Mouse (Mus musculus) large intestine, adult 2 months (tissue): Measurements from ENCODE around the gene Nr1d2. TPM values are rescaled to one million over a fixed set of nuclear protein-coding genes. Genes with fewer than 3 reads are reported as not detected.
"Not testable (repeated sequence)": the region's sequence is repeated elsewhere in the genome, so short reads cannot be mapped to it uniquely, and the experiment has no call there.

Source experiments
- DNase-seq: peaks from one replicate; pipeline ENCODE4 v3.0.0-alpha.2; 2012; ENCODE audit warnings: low read depth, low spot score
- WGBS: fragments of 180-500 bp; shearing (Covaris S2); methylation state at CpG from one replicate; pipeline ENCODE4 v1.1.7; 2018; 5-methylcytosine and 5-hydroxymethylcytosine counted together
- polyA plus RNA-seq: library from polyadenylated mRNA; depleted of rRNA; stranded (reverse); fragments of >200 nt; gene quantifications from 2 replicates; pipeline ENCODE4 v1.2.3, GENCODE M21; 2012; rRNA removed

Gene Nr1d2
- polyA plus RNA-seq, 1 experiment = 2.0 TPM

DNA sequence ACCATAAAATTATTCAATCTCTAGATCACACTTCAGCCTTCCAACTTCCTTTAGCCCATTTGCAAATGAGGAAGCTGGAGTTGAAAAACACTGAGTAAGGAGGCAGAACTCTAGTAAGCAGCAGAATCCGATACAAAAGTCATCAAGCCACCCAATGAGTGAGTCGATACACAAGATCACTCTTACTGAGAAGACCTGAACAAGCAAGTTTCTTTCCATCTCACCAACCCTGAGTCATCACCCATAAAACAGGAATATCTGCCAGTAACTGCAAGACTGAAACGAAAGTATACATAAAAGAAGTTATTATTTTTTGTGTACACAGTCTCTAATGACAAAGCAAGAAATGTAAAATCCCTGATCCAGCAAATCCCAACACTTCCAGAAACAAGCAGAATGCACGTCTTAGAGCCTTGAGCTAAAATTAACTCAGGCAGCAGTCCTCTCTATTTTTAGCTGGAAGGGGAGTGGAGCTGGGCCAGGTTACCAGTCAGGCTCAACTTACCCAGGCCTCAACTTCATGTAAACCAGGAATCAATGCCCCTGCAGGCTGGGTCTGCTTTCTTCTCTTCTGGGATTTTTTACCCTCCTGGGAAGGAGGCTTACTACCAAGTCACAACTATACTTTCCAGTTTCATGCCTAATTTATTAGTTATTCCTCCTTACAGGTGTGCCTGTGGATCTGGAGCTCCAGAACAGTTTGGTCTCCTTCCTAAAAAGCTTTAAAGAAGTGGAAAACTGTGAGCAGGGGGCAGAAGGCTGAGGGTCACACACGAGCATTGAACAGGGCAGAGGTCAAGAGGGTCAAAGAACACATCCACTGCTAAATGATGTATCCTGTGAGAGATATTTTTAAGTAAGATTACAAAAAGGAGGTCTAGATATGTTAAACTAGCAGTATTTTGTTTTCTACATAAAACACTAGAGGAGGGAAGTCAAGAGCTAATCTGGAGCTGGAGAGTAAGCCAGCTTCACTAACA lies 4.7 kb downstream of the Nr1d2 start:
- WGBS = 6% methylated on average over 5 of the region's 5 CpGs
- DNase-seq = peak; percentile 68

- 80% methylated on average over 2 of the region's 2 CpGs for WGBS
- no peak for DNase-seq
Observed at GRCm38 (mm10) chr14:18233076-18233475, 5.9 kb downstream of the Nr1d2 start.

- 96% methylated on average over 8 of the region's 8 CpGs for WGBS
- DNase-seq = not testable (repeated sequence)
Observed at GRCm38 (mm10) chr14:18231866-18232265, 7.1 kb downstream of the Nr1d2 start.

- WGBS = 97% methylated on average over 10 of the region's 10 CpGs
Observed at GRCm38 (mm10) chr14:18229751-18230150, 9.2 kb downstream of the Nr1d2 start.

DNA sequence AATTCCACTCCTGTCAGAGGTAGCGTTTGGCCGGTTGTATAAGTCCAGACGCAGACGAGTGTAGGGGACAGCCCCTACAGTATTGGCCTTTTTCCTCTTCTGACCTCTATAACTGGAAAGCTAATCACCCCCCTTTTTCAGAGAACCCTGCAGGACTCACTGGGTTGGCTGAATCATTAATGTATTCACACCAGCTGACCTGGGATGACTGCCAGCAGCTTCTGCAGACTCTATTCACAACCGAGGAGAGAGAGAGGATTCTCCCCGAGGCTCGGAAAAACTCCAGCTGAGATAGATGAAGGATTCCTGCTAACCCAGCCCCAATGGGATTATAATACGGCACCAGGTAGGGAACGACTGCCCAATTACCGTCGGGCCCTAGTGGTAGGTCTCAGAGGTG lies 12.7 kb downstream of the Nr1d2 start:
- not testable (repeated sequence) for DNase-seq
- 76% methylated on average over 11 of the region's 11 CpGs for WGBS

More at GRCm38 (mm10) chr14:18229751-18230150, 9.2 kb downstream of the Nr1d2 start:
- DNase-seq = not testable (repeated sequence)

DNA sequence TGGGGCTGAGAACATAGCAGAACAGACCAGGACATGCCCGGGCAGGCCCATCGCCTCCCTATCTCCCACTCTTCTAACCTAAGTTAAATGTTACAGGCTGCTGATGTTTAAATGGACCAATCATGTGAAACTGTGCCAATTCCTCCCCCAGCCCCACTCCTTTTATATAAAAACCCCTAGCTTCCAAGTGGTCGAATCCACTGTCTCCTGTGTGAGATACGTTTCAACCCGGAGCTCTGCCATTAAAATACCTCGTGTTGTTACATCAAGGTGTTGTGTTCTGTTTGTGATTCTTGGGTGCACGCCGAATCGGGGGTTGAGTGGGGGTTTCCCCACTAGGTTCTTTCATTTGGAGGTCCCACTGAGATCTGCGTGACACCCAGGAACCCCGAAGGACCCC lies 13.5 kb downstream of the Nr1d2 start:
- WGBS = 98% methylated on average over 11 of the region's 11 CpGs
- DNase-seq = not testable (repeated sequence)

DNA sequence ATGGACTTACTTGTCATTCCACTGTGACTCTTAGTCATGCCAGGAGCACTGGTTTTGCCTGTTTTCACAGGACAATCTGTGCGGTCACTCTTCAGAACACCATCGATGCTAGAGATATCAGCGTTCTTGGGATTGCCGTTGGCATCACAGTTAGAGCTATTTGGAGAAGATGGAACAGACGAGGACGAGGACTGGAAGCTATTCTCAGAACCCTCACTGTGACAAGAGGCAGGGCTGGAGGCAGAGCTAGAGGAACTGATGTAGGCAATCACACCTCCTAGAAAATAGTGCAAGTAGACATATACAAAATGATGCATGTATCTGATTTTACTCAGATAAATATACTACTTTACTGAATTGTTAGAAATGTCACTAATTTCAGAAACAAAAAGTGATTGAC lies 16.9 kb downstream of the Nr1d2 start:
- 97% methylated on average over 6 of the region's 6 CpGs for WGBS
- DNase-seq = no peak

GRCm38 (mm10) chr14:18217158-18217557 lies 21.8 kb downstream of the Nr1d2 start:
- 89% methylated on average over 1 of the region's 1 CpGs for WGBS
- no peak for DNase-seq

- WGBS = 96% methylated on average over 6 of the region's 6 CpGs
- DNase-seq = no peak
Observed at GRCm38 (mm10) chr14:18216428-18216827, 22.5 kb downstream of the Nr1d2 start.

- WGBS = 89% methylated on average over 3 of the region's 3 CpGs
- no peak for DNase-seq
Observed at GRCm38 (mm10) chr14:18210795-18211194, 28.1 kb downstream of the Nr1d2 start.

DNA sequence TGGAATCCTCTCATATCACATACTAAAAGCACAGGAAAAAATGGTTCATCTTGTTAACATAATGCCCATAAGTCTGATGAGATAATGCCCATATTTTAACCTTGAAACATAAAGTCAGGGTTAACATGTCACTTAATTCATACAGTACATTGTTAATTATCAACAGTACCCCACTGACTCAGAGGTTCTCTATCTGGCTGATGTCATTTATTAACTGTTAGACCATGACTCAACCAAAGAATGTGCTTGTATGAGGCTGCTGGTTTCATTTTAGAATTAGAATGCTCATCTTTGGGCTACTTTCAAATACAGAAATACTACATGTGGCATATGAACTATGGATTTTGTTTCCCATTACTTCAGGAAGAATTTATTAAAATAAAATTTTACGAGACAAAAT lies 34.6 kb downstream of the Nr1d2 start:
- not testable (repeated sequence) for DNase-seq
- WGBS = 94% methylated on average over 1 of the region's 1 CpGs

DNA sequence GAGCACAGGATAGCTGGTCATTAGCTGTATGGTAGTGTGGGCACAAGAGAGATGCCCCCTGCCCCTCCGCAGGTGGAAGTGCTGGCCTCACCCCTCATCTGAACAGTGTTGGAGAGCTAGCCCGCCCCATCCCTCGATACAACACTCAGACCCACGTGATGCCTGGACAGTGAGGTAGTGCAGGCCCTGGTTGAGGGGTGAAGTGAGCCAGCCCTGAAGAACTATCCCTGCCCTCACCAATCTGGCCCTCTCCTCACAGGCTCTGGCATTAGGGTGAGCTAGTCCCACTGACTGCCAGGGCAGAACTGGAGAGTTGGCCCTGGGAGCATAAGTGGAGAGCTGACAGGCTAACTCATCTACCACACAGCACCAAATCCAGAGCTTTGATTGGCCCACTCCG lies 37.5 kb downstream of the Nr1d2 start:
- no peak for DNase-seq
- 92% methylated on average over 5 of the region's 5 CpGs for WGBS

DNA sequence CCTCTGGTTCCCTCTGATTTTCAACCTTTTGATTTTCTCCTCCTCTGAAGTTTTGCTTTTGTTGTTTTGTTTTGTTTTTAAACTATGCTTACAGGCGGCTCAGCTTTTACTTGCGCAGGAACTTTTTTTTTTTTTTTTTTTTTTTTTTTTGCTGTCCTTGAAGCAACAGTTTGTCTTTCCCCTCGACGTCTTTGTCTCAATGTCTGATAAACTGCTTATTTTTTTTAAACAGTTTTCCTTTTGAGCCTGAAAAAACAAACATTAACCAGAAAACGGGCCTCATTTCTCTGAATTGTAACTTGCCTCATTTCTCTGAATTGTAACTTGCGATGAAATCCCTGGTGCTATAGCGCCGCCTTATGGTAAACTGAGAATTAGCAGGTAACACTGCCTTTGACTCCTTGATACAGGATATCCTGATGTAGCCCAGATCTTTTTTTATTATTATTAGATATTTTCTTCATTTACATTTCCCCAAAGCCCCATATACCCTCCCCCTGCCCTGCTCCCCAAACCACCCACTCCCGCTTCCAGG lies 52.0 kb downstream of the Nr1d2 start:
- DNase-seq = no peak
- WGBS = 31% methylated on average over 9 of the region's 9 CpGs

GRCm38 (mm10) chr14:18177531-18177930 lies 61.4 kb downstream of the Nr1d2 start:
- WGBS = 73% methylated on average over 2 of the region's 2 CpGs
- DNase-seq = not testable (repeated sequence)

DNA sequence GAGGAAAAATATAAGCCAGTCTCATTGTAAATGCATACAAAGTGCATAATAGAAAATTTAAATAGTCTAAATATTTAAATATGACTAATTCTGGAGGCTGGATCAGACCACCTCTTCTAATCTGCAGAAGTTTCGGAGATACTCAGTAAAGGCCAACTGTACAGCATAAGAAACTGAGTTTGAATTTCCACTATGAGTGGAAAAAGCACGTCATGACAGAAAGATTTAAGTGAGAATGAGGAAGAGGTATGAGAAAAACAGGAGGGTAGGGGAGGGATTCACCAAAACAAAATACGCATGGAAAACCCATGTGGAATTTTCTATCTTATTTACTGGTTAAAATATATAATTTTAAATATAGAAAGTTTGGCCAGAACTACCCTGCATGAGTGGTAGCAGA lies 71.3 kb downstream of the Nr1d2 start:
- DNase-seq = no peak
- WGBS = 77% methylated on average over 3 of the region's 3 CpGs

DNA sequence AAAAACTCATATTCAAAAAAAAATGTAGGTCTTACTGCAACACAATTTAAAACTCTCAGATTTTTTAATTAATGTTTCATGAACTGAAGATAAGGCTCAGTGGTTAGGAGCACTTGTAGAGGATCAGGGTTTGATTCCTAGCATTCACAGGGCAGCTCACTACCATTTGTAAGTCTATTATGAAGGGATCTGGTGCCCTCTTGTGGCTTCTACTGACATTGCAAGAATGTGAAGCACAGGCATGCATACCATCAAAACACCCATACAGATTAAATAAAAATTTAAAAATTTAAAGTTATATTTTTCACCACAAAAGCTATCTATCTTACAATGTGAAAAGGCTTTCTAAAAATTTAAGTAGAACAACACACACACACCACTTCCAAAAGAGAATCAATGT lies 71.9 kb downstream of the Nr1d2 start:
- DNase-seq = no peak

Other genes with a start within 250 kb of the Nr1d2 start
- gene Nkiras1, start 32.0 kb upstream of the Nr1d2 start, polyA plus RNA-seq = 5.1 and 7.7 TPM in 2 replicates
- gene Rpl15, start 32.3 kb upstream of the Nr1d2 start, polyA plus RNA-seq = 258 and 260 TPM in 2 replicates
- 31.1 and 32.0 TPM in 2 replicates for gene Ube2e1, start 92.7 kb upstream of the Nr1d2 start, polyA plus RNA-seq